Mouse (Mus musculus) kidney, embryonic 15.5 days (tissue): ENCODE results near the gene Zmynd8. TPM values are rescaled to one million over a fixed set of nuclear protein-coding genes. Genes with fewer than 3 reads are reported as not detected.

ENCODE experiments used
- ATAC-seq: fragments of 200-750 bp; cut with Nextera tagmentation; replicated peaks from 2 replicates; pipeline ENCODE4 v1.8.0; 2017; ENCODE audit warnings: moderate TSS enrichment; ENCODE audit not compliant: low FRiP score
- H3K27ac ChIP-seq: fragments of 300-500 bp; sonication (generic); 2 replicates; pipeline ENCODE4 v1.5.1; 2015; ENCODE audit warnings: mild to moderate bottlenecking, inconsistent platforms
- H3K27me3 ChIP-seq: fragments of 300-500 bp; sonication (generic); 2 replicates; pipeline ENCODE4 v1.6.1; 2015; ENCODE audit warnings: inconsistent platforms
- H3K36me3 ChIP-seq: fragments of 300-500 bp; sonication (generic); 2 replicates; pipeline ENCODE4 v1.6.1; 2015; ENCODE audit warnings: inconsistent platforms
- H3K4me1 ChIP-seq: fragments of 300-500 bp; sonication (generic); 2 replicates; pipeline ENCODE4 v1.6.1; 2015; ENCODE audit warnings: inconsistent platforms
- H3K4me2 ChIP-seq: fragments of 300-500 bp; sonication (generic); 2 replicates; pipeline ENCODE4 v1.6.1; 2015; ENCODE audit warnings: moderate library complexity, mild to moderate bottlenecking, inconsistent platforms
- H3K4me3 ChIP-seq: fragments of 300-500 bp; sonication (generic); replicated peaks from 2 replicates; pipeline ENCODE4 v1.5.1; 2015; ENCODE audit warnings: mild to moderate bottlenecking, inconsistent platforms
- H3K9ac ChIP-seq: fragments of 300-500 bp; sonication (generic); 2 replicates; pipeline ENCODE4 v1.6.1; 2015; ENCODE audit warnings: mild to moderate bottlenecking, inconsistent platforms
- H3K9me3 ChIP-seq: fragments of 300-500 bp; sonication (generic); replicated peaks from 2 replicates; pipeline ENCODE4 v1.6.1; 2016; ENCODE audit warnings: inconsistent platforms
- WGBS: fragments of 180-500 bp; shearing (Covaris S2); methylation state at CpG from one replicate; pipeline ENCODE4 v1.1.7; 2015; ENCODE audit warnings: mixed read lengths; 5-methylcytosine and 5-hydroxymethylcytosine counted together
- polyA plus RNA-seq: library from polyadenylated mRNA; unstranded; fragments of >200 nt; fragmentation: Nextera tagmentation; extraction: Ambion mirVana; gene quantifications from 2 replicates; pipeline ENCODE4 v1.2.1, GENCODE M21; 2015

Gene Zmynd8
- polyA plus RNA-seq, 1 experiment from 2014 or later = 67.1 TPM

DNA sequence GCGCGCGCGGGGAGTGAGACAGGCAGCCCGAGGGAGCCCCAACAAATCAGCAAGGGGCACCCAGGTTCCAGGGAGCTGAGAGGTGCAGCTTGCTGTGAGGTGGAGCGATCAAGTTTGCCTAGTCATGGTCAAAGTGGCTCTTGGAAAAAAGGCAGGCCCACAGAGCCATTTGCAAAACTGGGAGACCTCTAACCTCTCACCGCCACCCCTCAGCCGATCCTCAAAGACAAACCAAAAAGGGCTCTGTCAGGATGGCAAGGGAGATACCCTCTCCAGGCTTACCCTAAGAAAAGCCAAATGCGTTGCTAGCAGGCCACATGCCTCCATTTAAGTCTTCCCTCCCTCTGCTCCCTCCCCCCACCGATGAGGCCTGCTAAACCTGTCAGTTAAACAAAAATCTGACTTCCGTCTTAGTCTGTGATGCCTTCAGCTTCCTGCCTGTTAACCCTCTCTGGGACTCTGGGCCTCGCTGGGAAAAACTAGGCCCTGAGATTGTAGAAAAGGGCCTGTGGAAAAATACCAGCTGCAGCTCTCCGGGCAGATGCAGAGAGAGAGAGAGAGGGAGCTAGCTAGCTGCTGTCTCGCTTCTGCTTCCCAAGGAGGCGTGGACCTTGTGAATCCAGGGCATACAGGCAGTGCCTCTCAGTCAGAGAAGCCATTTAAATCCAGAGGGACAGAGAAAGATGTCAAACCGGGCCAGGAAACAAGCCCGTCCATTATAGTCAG, 13.4 kb downstream of the Zmynd8 start:
- Histone ChIP-seq H3K4me3 (no peak overlapping the region), H3K9me3 (no peaks in the 10 kb centered on the region), H3K36me3 (no peaks in the 10 kb centered on the region), H3K4me2 (peak overlapping the region; percentile 74), H3K4me1 (peaks cover 98% of the 10 kb centered on the region), H3K9ac (peak overlapping the region; percentile 57), H3K27me3 (no peaks in the 10 kb centered on the region), H3K27ac (peak overlapping the region; percentile 100)
- 6% methylated on average over 17 of the region's 17 CpGs for WGBS
- ATAC-seq = peak; percentile 28

- peak overlapping the region; percentile 100 for H3K27ac ChIP-seq
- H3K9ac ChIP-seq = peak overlapping the region; percentile 64
- no peaks in the 10 kb centered on the region for H3K36me3 ChIP-seq
- peak overlapping the region; percentile 44 for H3K4me3 ChIP-seq
- H3K27me3 ChIP-seq = no peaks in the 10 kb centered on the region
- H3K4me1 ChIP-seq = peaks cover 99% of the 10 kb centered on the region
- no peaks in the 10 kb centered on the region for H3K9me3 ChIP-seq
- peak; percentile 40 for ATAC-seq
- WGBS = 3% methylated on average over 21 of the region's 21 CpGs
- H3K4me2 ChIP-seq = peak overlapping the region; percentile 74
These were observed 14.1 kb downstream of the Zmynd8 start for GRCm38 (mm10) chr2:165884577-165885224.

DNA sequence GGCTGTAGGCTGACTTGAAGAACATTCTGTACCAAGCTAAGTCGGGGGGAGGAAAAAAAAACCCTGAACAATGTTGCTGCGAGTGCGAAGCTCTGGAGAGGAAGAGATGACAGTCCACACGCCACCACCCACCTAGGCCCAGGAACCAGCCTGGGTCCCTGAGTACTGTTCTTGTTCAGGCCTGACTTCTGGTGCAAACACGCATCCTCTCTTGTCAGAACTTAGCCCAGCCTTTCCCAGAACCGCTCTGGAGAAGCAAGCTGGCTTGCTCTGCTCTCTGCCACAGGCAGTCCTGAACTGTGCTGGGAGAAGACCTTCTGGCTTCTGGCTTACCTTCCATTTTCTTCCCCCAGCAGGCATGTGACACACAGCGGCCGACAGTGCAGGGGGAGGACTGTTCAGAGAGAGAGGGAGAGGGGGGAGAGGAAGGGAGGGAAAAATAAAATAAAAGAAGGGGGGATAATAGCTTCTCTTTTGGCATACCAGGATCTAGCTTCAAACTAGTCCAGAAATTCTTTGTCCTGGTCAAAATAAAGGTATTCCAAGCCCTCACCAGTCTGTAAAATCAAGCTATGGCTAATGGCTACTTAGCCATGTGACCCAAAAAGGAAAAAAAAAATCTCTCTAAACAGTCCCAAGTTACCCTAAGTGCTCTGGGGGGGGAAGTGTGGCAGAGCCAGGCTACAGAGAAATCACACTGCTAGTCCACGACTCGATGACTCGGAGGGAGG, 14.8 kb downstream of the Zmynd8 start:
- H3K27me3 ChIP-seq = no peaks in the 10 kb centered on the region
- ATAC-seq = no peak
- peaks cover 99% of the 10 kb centered on the region for H3K4me1 ChIP-seq
- H3K36me3 ChIP-seq = no peaks in the 10 kb centered on the region
- H3K27ac ChIP-seq = peak overlapping the region; percentile 100
- H3K9ac ChIP-seq = peak overlapping the region; percentile 64
- H3K4me2 ChIP-seq = peak overlapping the region; percentile 74
- H3K4me3 ChIP-seq = peak overlapping the region; percentile 44
- WGBS = 11% methylated on average over 11 of the region's 11 CpGs
- no peaks in the 10 kb centered on the region for H3K9me3 ChIP-seq

GRCm38 (mm10) chr2:165883006-165883405, 15.8 kb downstream of the Zmynd8 start:
- Histone ChIP-seq H3K27me3 (no peaks in the 10 kb centered on the region), H3K9ac (peak overlapping the region; percentile 64), H3K9me3 (no peaks in the 10 kb centered on the region), H3K4me1 (peaks cover 98% of the 10 kb centered on the region), H3K4me2 (peak overlapping the region; percentile 74), H3K27ac (peak overlapping the region; percentile 100), H3K4me3 (peak overlapping the region; percentile 44), H3K36me3 (no peaks in the 10 kb centered on the region)
- WGBS = 9% methylated on average over 6 of the region's 6 CpGs
- no peak for ATAC-seq

- peak overlapping the region; percentile 74 for H3K4me2 ChIP-seq
- peak overlapping the region; percentile 100 for H3K27ac ChIP-seq
- no peaks in the 10 kb centered on the region for H3K9me3 ChIP-seq
- peak overlapping the region; percentile 44 for H3K4me3 ChIP-seq
- 18% methylated on average over 11 of the region's 13 CpGs for WGBS
- H3K36me3 ChIP-seq = peaks cover 5% of the 10 kb centered on the region; the same call in 1 of the 2 replicates
- H3K4me1 ChIP-seq = peaks cover 98% of the 10 kb centered on the region
- H3K27me3 ChIP-seq = no peaks in the 10 kb centered on the region
- ATAC-seq = no peak
- H3K9ac ChIP-seq = peak overlapping the region; percentile 64
These were observed 17.0 kb downstream of the Zmynd8 start for GRCm38 (mm10) chr2:165881585-165882431.

- Histone ChIP-seq H3K9me3 (no peaks in the 10 kb centered on the region), H3K9ac (0 out of 2 replicates have a peak overlapping the region, but pooled peaks have one; percentile 42), H3K4me2 (peak overlapping the region; percentile 74), H3K27me3 (no peaks in the 10 kb centered on the region), H3K36me3 (peaks cover 9% of the 10 kb centered on the region; the same call in 1 of the 2 replicates), H3K4me3 (0 out of 2 replicates have a peak overlapping the region, but pooled peaks have one; percentile 24), H3K4me1 (peaks cover 98% of the 10 kb centered on the region), H3K27ac (peak overlapping the region; percentile 100)
- ATAC-seq = no peak
- 18% methylated on average over 3 of the region's 3 CpGs for WGBS
These were observed 17.6 kb downstream of the Zmynd8 start for GRCm38 (mm10) chr2:165881220-165881584.

GRCm38 (mm10) chr2:165880501-165881182, 18.2 kb downstream of the Zmynd8 start:
- Histone ChIP-seq H3K9me3 (no peaks in the 10 kb centered on the region), H3K4me3 (peak overlapping the region; percentile 24), H3K27ac (peak overlapping the region; percentile 100), H3K9ac (peak overlapping the region; percentile 42), H3K4me1 (peaks cover 98% of the 10 kb centered on the region), H3K4me2 (peak overlapping the region; percentile 74), H3K27me3 (no peaks in the 10 kb centered on the region), H3K36me3 (peaks cover 9% of the 10 kb centered on the region; the same call in 1 of the 2 replicates)
- ATAC-seq = 0 out of 2 replicates have a peak, but pooled peaks have one; percentile 9
- 11% methylated on average over 15 of the region's 15 CpGs for WGBS

DNA sequence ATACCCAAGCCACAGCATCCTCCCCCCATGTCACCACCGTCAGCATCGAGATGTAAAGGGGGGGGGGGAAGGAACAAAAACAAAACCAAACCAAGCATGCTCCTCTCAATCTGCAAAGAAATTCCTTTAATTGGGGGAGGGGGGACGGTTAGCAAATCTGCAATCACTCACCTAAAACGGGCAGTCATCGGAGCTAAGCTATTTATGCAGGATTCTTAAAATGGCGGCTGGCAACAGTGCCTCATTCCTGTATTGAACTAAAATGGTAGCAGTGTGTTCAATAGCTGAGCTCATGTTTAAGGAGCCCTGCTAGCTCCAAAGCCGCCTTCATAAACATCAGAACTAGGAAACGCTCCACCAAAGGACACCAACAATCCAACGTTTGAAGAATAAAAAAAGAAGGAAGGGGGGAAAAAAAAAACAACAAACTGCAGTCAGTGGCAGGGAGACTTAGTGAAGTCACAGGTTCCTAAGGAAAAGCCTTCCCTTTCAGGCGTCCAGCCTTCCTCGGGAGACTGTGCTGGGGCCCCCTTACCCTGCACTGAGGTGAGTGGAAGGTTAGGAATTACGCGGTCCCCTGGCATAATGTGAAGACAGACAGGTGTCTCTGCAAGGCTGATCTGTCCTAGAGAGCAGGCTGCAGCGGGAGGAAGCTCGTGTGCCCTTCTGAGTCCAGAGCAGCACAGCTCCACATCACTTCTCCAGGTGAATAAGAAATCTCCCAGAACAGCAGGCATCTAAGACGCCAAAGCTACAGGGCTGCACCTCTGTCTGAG, 19.2 kb downstream of the Zmynd8 start:
- Histone ChIP-seq H3K27ac (peak overlapping the region; percentile 100), H3K4me1 (peaks cover 98% of the 10 kb centered on the region), H3K4me2 (peak overlapping the region; percentile 74), H3K4me3 (peak overlapping the region; percentile 24), H3K27me3 (no peaks in the 10 kb centered on the region), H3K9ac (peak overlapping the region; percentile 42), H3K9me3 (no peaks in the 10 kb centered on the region), H3K36me3 (peaks cover 9% of the 10 kb centered on the region; the same call in 1 of the 2 replicates)
- whole genome bisulfite sequencing = 9% methylated on average over 16 of the region's 16 CpGs
- ATAC-seq = no peak

GRCm38 (mm10) chr2:165878907-165879361, 19.9 kb downstream of the Zmynd8 start:
- H3K9me3 ChIP-seq = no peaks in the 10 kb centered on the region
- WGBS = 21% methylated on average over 8 of the region's 8 CpGs
- peak overlapping the region; percentile 74 for H3K4me2 ChIP-seq
- no peaks in the 10 kb centered on the region for H3K27me3 ChIP-seq
- H3K9ac ChIP-seq = peak overlapping the region; percentile 33; the same call in 1 of the 2 replicates
- H3K4me3 ChIP-seq = peak overlapping the region; percentile 15; the same call in 1 of the 2 replicates
- peaks cover 12% of the 10 kb centered on the region for H3K36me3 ChIP-seq
- peak overlapping the region; percentile 100 for H3K27ac ChIP-seq
- H3K4me1 ChIP-seq = peaks cover 98% of the 10 kb centered on the region
- ATAC-seq = no peak

GRCm38 (mm10) chr2:165878021-165878585, 20.7 kb downstream of the Zmynd8 start:
- no peak for ATAC-seq
- Histone ChIP-seq H3K9ac (peak overlapping the region; percentile 33), H3K27me3 (no peaks in the 10 kb centered on the region), H3K4me3 (0 out of 2 replicates have a peak overlapping the region, but pooled peaks have one; percentile 2), H3K4me2 (peak overlapping the region; percentile 17), H3K27ac (peak overlapping the region; percentile 100), H3K9me3 (no peaks in the 10 kb centered on the region), H3K4me1 (peaks cover 98% of the 10 kb centered on the region), H3K36me3 (peaks cover 20% of the 10 kb centered on the region)
- 12% methylated on average over 10 of the region's 10 CpGs for WGBS
